Mouse (Mus musculus) fibroblast of lung, adult 2 months (primary cell): ENCODE results near the gene Ttbk1.

Experiments
- DNase-seq: peaks from one replicate; pipeline ENCODE4 v3.0.0-alpha.2; 2011; ENCODE audit warnings: low read depth

Gene Ttbk1

DNA sequence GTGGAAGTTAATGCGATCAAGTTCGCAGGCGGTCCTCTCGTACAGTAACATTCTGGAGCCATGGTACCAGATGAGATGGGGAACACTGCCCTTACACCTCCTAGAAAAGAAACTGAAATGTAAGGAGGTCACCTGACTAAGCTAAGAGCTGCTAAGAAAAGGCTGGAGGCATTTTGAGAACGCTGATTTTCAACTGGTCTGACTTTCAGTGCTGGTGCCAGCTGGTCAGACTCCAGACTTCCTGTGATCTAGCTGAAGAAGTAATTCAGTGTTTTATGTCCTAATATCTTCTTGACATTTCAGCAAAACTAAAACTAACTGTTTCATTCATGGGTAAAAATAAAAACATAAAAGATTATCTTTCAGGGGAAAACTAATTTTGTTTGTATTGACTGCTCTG is 68.8 kb downstream of the Ttbk1 start:
- DNase-seq, result peak; percentile 30

DNA sequence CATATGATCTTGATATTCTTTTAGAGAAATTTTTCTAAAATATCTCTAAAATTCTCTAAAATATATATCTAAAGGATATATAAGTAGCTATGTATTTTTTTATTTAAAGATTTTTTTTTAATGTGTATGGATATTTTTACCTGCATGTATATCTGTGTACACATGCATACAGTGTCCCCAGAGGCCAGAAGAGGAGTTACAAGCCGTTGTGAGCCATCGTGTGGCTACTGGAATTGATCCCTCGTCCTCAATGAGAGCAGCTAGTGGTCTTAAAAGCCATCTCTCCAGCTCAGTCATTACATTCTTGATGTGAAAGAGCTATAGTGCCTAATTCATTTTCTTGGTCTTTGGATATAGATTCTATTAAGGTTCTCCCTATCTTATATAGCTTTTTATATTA is 79.0 kb downstream of the Ttbk1 start:
- DNase-seq, result no peak

DNA sequence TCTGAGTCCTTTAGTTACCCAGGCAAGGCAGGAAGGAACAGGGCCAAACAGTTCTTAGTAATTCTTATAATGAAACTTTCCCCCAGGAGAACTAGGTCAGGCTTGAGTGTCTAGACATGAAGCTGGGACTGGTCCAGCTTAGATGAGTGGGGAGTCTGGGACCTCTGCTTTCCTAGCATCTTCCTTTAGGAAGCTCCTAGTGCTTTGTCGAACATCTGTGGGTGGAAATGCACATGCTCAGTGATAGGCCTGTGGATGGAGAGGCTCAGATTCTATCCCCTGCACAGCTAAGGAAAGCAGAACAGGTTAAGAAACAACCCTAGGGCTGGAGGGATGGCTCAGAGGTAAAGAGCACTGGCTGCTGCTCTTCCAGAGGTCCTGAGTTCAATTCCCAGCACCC is 92.8 kb downstream of the Ttbk1 start:
- no peak for DNase-seq

DNA sequence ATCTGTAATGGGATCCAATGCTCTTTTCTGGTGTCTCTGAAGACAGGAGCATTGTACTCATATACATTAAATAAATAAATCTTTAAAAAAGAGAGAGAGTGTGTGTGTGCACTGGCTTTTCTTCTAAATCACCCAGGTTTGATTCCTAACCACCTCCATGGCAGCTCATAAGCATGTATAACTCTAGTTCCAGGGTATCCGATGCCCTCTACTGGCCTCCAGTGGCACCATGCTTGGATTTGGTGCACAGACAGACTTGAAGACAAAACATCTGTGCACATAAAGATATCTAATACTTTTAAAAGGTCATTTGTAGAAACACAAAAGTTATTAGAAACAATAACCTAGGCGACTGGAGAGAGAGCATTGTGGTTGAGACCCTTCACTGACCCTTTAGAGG is 94.5 kb downstream of the Ttbk1 start:
- DNase-seq, result peak; percentile 36
